Mouse (Mus musculus): ENCODE data around the gene Cox8a.

Cox8a gene

DNA sequence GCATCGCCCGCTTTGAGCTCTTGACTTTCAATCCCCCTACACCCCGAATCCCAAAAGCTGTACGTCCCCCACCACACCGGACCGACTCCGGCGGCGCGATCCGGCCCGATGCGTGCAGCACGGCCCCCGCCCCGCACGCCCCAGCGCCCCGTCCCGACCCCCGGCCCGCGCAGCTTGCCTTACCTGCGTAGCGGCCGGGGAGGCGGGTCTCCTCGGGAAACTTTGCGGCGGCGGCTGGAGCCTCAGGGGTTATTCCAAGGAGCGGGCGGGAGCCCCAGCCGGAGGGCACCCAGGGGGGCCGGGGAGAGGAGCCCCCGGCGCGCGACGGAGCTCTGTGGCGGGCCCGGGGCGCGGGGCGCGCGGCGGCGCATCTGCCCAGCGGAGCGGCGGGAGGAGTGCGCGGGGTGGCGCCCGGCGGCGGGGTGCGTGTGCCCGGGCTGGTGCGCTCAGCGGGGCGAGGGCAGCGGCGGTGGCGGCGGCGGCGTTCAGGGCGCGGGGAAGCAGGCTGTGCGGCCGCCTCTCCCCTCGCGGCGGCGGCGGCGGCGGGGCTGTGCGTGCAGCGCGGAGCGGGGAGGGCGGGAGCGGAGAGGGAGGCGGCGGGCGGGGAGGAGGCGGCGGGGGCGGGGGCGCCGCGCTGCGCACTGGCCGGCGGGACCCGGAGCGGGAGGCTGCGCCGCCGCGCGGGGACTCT lies 51.8 kb downstream of the Cox8a start:
- in situ Hi-C loops (cut with MboI; ENCODE audit: unreplicated experiment in 2 of 2), result no loop called here

Measured in v-Abl transformed pro-B cells (cell line).